Mouse (Mus musculus) skeletal muscle tissue, postnatal 0 days (tissue): ENCODE measurements around the gene Eme1. TPM values are rescaled to one million over a fixed set of nuclear protein-coding genes. Genes with fewer than 3 reads are reported as not detected.

Source experiments
- polyA plus RNA-seq: library from polyadenylated mRNA; unstranded; fragments of >200 nt; fragmentation: Nextera tagmentation; extraction: Ambion mirVana; gene quantifications from 2 replicates; pipeline ENCODE4 v1.2.1, GENCODE M21; 2015

Eme1 gene
- polyA plus RNA-seq, result 1.9 and 2.4 TPM in 2 replicates

GRCm38 (mm10) chr11:94653663-94654436 is at the start of gene Eme1, which contains the start of gene Mrpl27:
Eme1 (minus strand) TSS chr11:94653964.
Mrpl27 (plus strand) TSS chr11:94653767.

GRCm38 (mm10) chr11:94676754-94677606 is 23.2 kb upstream of the Eme1 start, which contains the start of gene Xylt2:
Xylt2 (minus strand) TSS chr11:94677515.

GRCm38 (mm10) chr11:94629199-94629883 is 24.4 kb downstream of the Eme1 start, which contains the start of gene Lrrc59:
Lrrc59 (plus strand) TSS chr11:94629767.

GRCm38 (mm10) chr11:94601321-94602281 is 52.2 kb downstream of the Eme1 start, which contains the start of gene Acsf2:
Acsf2 (minus strand) TSS chr11:94601871.

Other genes with a start within 250 kb of the Eme1 start
- gene Cacna1g, start 179.8 kb downstream of the Eme1 start, polyA plus RNA-seq, result 2.4 and 2.6 TPM in 2 replicates
- not detected in 2 replicates for gene Spata20, start 167.8 kb downstream of the Eme1 start, polyA plus RNA-seq
- 0.55 and 1.5 TPM in 2 replicates for gene Epn3, start 154.0 kb downstream of the Eme1 start, polyA plus RNA-seq
- gene Mycbpap, start 132.2 kb downstream of the Eme1 start, polyA plus RNA-seq, result 0.06 and 0.12 TPM in 2 replicates
- gene Rsad1, start 104.7 kb downstream of the Eme1 start, polyA plus RNA-seq, result 2.3 and 2.5 TPM in 2 replicates
- 0.17 and 5.2 TPM in 2 replicates for gene Chad, start 88.9 kb downstream of the Eme1 start, polyA plus RNA-seq
- gene Acsf2, start 52.1 kb downstream of the Eme1 start, polyA plus RNA-seq, result 1.9 and 2.2 TPM in 2 replicates
- 47.9 and 71.0 TPM in 2 replicates for gene Lrrc59, start 24.2 kb downstream of the Eme1 start, polyA plus RNA-seq
- 116 and 125 TPM in 2 replicates for gene Mrpl27, start 197 bp downstream of the Eme1 start, polyA plus RNA-seq
- gene Xylt2, start 23.6 kb upstream of the Eme1 start, polyA plus RNA-seq, result 7.1 and 8.7 TPM in 2 replicates
- not detected in 2 replicates for gene Gm11541, start 50.5 kb upstream of the Eme1 start, polyA plus RNA-seq
- gene Cdc34b, start 87.8 kb upstream of the Eme1 start, polyA plus RNA-seq, result 0.12 and 0.18 TPM in 2 replicates
- not detected in 2 replicates for gene Tmem92, start 128.7 kb upstream of the Eme1 start, polyA plus RNA-seq